Mouse (Mus musculus): ENCODE results near the gene Acsm3. TPM values are rescaled to one million over a fixed set of nuclear protein-coding genes. Genes with fewer than 3 reads are reported as not detected.
"Not testable (repeated sequence)": the region's sequence is repeated elsewhere in the genome, so short reads cannot be mapped to it uniquely, and the experiment has no call there.

Gene Acsm3
- polyA plus RNA-seq (2015; fragmentation: Nextera tagmentation; extraction: Ambion mirVana) = 0.13 and 0.34 TPM in 2 replicates

DNA sequence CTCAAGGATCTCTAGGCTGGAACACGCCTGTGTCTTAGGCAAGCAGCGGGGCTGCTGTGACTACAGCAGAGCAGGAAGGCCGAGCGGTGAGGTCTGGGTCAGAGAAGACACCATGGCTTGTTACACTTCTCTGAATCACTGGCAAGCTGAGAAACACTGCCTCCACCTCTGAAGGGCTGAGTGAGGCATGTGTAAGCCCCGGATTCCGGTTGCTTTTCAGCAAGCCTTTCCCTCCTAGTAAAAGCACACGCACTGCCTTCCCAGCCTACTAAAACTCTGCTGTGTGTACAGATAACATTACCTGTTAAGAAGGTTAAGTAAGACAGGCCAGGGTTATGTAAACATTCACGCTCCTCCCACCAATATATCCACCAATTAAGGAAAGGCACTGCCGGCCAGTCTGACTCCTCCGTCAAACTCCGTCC is at the start of gene Acsm3:
Acsm3 (plus strand) TSS at position 397 of the 425 bp plus-strand sequence.
- 61% methylated on average over 11 of the region's 11 CpGs for WGBS

DNA sequence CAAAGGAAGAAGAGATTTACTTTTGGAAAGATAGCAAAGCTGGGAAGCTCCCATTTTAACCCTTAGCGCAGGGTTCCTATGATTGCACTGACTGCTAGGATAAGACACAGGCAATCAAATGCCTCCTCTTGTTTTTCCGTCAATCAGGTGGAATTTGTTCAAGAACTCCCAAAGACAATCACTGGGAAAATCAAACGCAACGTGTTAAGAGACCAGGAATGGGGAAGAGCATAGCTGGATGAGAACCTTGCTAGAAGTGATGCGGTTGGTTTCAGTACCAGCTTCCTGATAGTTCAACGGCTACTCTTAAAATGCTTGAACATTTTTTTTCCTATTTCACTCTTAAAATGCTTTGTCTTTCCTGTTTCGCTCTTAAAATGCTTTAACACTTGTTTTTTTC is 46.6 kb upstream of the Acsm3 start:
- H3K27ac ChIP-seq = no peak overlapping the region
- peaks cover 39% of the 10 kb centered on the region for H3K36me3 ChIP-seq
- no peaks in the 10 kb centered on the region for H3K9me3 ChIP-seq (replicated peaks)
- H3K27me3 ChIP-seq = no peaks in the 10 kb centered on the region
- no peak for ATAC-seq (replicated peaks; ENCODE audit: insufficient number of reproducible peaks, insufficient read depth, low FRiP score, low read depth)
- H3K4me2 ChIP-seq = no peak overlapping the region
- H3K4me1 ChIP-seq (replicated peaks) = no peaks in the 10 kb centered on the region
- 87% methylated on average over 7 of the region's 7 CpGs for whole genome bisulfite sequencing
- no peak overlapping the region for H3K9ac ChIP-seq
- H3K4me3 ChIP-seq = no peak overlapping the region

More for the DNA sequence above, at the start of gene Acsm3:
- no peaks in the 10 kb centered on the region for H3K36me3 ChIP-seq
- H3K4me2 ChIP-seq = no peak within 1 kb of the TSS
- H3K4me3 ChIP-seq = no peak within 1 kb of the TSS
- no peaks in the 10 kb centered on the region for H3K9me3 ChIP-seq (replicated peaks)
- no peaks in the 10 kb centered on the region for H3K27me3 ChIP-seq
- no peak for ATAC-seq (replicated peaks; ENCODE audit: insufficient number of reproducible peaks, insufficient read depth, low FRiP score, low read depth)
- no peaks in the 10 kb centered on the region for H3K4me1 ChIP-seq (replicated peaks)
- no peak within 1 kb of the TSS for H3K27ac ChIP-seq
- H3K9ac ChIP-seq = no peak within 1 kb of the TSS

DNA sequence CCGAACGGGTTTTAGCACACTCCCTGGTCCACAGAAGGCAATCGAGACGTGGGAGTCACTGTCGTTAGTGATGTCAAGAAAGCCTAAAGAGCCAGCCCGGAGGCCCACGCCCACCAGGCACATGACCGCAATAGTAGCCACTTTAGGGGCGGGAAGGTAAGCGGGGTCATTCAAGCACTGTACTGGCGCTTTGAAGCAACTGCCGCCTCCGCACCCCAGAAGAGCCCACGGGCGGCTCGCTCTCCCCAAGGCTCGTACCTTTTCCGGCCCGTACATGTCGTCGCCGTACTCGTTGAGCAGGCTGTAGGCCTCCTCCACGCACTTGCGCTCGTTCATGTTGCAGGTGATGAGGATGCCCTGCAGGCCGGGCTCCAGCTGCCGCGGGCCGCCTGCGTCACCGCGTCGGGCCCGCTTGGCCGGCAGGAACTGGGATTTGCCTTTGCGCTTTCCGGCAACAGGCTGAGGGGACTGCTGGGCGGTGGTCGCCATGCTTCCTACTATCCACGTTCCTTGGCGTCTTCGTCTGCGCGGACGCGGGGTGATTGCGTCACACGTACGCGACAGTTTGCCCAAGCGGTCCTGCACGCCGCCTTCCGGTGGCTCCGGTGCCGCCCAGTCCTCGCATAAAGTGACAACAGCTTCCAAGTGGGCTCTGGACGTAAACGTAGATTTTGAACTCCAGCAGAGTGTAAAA is 40.3 kb upstream of the Acsm3 start, which contains the start of gene Thumpd1:
Thumpd1 (minus strand) TSS at position 546 of the 694 bp plus-strand sequence.
- Histone ChIP-seq H3K27ac (peak within 1 kb of the TSS; percentile 68), H3K36me3 (peaks cover 35% of the 10 kb centered on the region), H3K9ac (peak within 1 kb of the TSS; percentile 86), H3K4me2 (peak within 1 kb of the TSS; percentile 78), H3K4me3 (peak within 1 kb of the TSS; percentile 96), H3K27me3 (0 out of 2 replicates have a peak, but pooled peaks cover 4% of the 10 kb centered on the region), H3K9me3 (replicated peaks) (no peaks in the 10 kb centered on the region), H3K4me1 (replicated peaks) (peaks cover 10% of the 10 kb centered on the region)
- under 1% methylated on average over 60 of the region's 60 CpGs for WGBS
- ATAC-seq (replicated peaks; ENCODE audit: insufficient number of reproducible peaks, insufficient read depth, low FRiP score, low read depth) = peak; percentile 91

DNA sequence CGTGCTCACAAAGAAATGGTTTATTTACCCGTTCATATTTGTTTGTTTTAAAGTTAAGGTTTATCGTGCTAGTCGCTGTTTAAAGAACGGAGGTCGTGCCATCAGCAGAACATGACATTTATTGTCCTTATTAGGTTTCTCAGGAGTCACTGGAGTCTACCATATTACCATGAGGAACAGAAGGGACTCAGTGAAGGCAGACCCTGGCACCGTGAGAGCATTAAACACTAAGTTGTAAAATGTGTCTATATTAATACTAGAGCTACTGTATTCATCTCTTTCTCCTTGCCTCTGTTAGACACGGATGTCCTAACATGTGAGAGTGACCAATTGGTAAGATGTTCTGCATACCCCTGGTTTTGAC is 39.8 kb upstream of the Acsm3 start:
- WGBS = 15% methylated on average over 8 of the region's 8 CpGs
- Histone ChIP-seq H3K4me2 (peak overlapping the region; percentile 78), H3K27ac (0 out of 2 replicates have a peak overlapping the region, but pooled peaks have one; percentile 17), H3K36me3 (peaks cover 30% of the 10 kb centered on the region), H3K9me3 (replicated peaks) (no peaks in the 10 kb centered on the region), H3K27me3 (0 out of 2 replicates have a peak, but pooled peaks cover 4% of the 10 kb centered on the region), H3K4me1 (replicated peaks) (peaks cover 10% of the 10 kb centered on the region), H3K9ac (peak overlapping the region; percentile 86), H3K4me3 (peak overlapping the region; percentile 96)
- 0 out of 2 replicates have a peak, but pooled peaks have one; percentile 36 for ATAC-seq (replicated peaks; ENCODE audit: insufficient number of reproducible peaks, insufficient read depth, low FRiP score, low read depth)

DNA sequence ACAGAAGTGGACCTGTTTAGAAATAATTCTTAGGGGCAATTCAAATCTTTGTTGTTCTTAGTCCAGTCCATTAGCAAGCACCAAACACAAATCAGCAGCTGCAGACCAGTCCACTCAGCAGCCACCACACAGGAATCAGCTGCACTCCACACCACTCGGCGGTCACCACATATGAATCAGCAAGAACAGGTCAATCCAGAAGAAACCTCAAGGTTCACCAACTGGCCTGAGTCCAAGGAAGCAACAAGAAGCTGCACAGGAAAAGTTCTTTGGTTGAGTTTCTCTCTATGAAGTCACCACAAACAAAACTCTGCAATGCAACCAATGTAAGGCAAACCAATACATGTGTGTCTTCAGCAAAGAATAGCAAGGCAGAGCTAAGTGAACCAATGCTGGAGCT is 33.1 kb upstream of the Acsm3 start:
- H3K4me2 ChIP-seq = no peak overlapping the region
- ATAC-seq (replicated peaks; ENCODE audit: insufficient number of reproducible peaks, insufficient read depth, low FRiP score, low read depth) = no peak
- peaks cover 4% of the 10 kb centered on the region; the same call in 1 of the 2 replicates for H3K27me3 ChIP-seq
- H3K4me1 ChIP-seq (replicated peaks) = no peaks in the 10 kb centered on the region
- no peaks in the 10 kb centered on the region for H3K9me3 ChIP-seq (replicated peaks)
- no peak overlapping the region for H3K27ac ChIP-seq
- no peaks in the 10 kb centered on the region for H3K36me3 ChIP-seq
- no peak overlapping the region for H3K4me3 ChIP-seq
- WGBS = 90% methylated on average over 2 of the region's 2 CpGs
- no peak overlapping the region for H3K9ac ChIP-seq

DNA sequence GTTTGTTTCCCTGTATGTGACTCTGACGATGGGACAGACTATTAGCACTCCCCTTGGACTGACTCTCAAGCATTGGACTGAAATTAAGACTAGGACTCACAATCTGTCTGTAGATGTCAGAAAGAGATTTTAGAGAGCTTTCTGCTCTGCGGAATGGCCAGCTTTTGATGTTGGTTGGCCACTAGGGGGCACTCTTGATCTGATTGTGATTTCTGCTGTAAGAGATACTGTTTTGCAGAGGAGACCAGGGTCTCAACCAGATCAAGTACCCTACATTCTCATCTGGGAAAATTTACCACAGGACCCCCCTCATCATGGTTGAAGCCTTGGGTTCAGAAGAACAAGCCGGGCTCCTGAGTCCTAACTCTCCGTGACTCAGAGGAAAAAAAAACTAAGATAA is 29.5 kb upstream of the Acsm3 start:
- not testable (repeated sequence) for ATAC-seq (replicated peaks; ENCODE audit: insufficient number of reproducible peaks, insufficient read depth, low FRiP score, low read depth); H3K4me1 ChIP-seq (replicated peaks); H3K27me3 ChIP-seq; H3K4me2 ChIP-seq; H3K36me3 ChIP-seq; H3K9me3 ChIP-seq (replicated peaks); H3K9ac ChIP-seq; H3K27ac ChIP-seq; H3K4me3 ChIP-seq
- WGBS = 84% methylated on average over 4 of the region's 4 CpGs

DNA sequence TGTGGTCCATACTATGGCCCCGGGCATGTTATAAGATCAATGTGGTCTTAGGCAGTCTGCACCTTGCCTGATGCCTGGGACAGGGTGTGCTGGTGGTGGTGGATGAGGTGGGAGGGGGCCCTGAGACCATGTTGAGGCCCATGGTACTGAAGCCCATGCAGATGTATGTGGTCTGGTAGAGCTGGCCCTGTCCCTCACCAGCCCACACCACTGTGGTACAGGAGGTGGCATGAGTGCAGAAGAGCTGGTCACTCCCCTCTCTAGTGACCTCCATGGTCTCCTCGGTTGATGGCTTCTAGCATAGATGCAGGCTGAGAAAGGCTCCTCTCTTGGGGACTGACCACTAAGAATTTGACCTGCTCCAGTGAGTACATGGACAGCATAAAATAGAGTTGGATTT is 21.8 kb upstream of the Acsm3 start:
- no peak overlapping the region for H3K9ac ChIP-seq
- no peak overlapping the region for H3K4me3 ChIP-seq
- no peaks in the 10 kb centered on the region for H3K4me1 ChIP-seq (replicated peaks)
- H3K27me3 ChIP-seq = peaks cover 4% of the 10 kb centered on the region
- no peak overlapping the region for H3K27ac ChIP-seq
- H3K9me3 ChIP-seq (replicated peaks) = no peaks in the 10 kb centered on the region
- no peaks in the 10 kb centered on the region for H3K36me3 ChIP-seq
- ATAC-seq (replicated peaks; ENCODE audit: insufficient number of reproducible peaks, insufficient read depth, low FRiP score, low read depth) = no peak
- H3K4me2 ChIP-seq = no peak overlapping the region
- 62% methylated on average over 2 of the region's 2 CpGs for WGBS

DNA sequence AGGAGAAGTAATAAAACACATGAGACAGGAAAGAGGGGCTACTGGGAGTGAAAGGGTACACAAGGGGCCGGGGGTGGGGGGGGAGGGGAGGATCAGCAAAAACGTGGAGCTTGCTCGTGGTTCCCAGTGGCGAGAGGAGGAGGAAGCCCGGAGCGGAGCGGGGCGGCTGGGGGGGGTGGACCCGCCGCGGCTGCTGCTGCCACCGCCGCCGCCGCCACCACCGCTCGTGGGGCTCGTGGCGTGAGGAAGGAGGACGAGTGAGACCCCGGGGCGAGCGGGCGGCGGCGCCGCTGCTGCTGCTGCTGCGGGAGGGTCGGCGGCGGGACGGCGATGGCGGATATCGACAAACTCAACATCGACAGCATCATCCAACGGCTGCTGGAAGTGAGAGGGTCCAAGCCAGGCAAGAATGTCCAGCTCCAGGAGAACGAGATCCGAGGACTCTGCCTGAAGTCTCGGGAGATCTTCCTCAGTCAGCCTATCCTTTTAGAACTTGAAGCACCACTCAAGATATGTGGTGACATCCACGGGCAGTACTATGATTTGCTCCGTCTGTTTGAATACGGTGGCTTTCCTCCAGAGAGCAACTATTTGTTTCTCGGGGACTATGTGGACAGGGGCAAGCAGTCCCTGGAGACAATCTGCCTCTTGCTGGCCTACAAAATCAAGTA is 20.8 kb upstream of the Acsm3 start:
- H3K4me3 ChIP-seq = peak overlapping the region; percentile 43
- H3K9me3 ChIP-seq (replicated peaks); H3K4me1 ChIP-seq (replicated peaks); H3K36me3 ChIP-seq; H3K9ac ChIP-seq; ATAC-seq (replicated peaks; ENCODE audit: insufficient number of reproducible peaks, insufficient read depth, low FRiP score, low read depth); H3K27me3 ChIP-seq; H3K27ac ChIP-seq: not testable (repeated sequence)
- peak overlapping the region; percentile 65 for H3K4me2 ChIP-seq
- 3% methylated on average over 19 of the region's 44 CpGs for whole genome bisulfite sequencing

DNA sequence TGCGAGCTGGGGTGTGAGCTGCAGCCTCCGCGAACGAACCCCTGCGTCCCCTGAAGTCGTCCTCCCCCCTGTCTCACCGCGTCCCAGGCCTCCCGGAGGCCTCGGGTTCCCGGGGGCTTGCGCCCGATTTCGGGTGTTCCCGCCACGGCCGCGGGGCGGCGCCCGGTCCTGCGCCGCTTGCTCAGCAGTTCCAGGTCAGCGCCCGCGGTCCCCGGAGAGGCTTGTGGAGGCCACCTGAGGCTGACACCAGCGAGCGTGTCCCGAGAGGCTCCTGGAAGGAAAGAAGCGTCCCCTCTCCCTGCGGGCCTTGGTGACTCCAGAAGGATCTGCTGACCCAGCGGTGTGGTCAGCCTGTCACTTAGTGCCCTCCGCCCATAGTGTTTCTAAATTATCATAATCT is 16.4 kb upstream of the Acsm3 start:
- no peaks in the 10 kb centered on the region for H3K36me3 ChIP-seq
- no peak overlapping the region for H3K9ac ChIP-seq
- no peak for ATAC-seq (replicated peaks; ENCODE audit: insufficient number of reproducible peaks, insufficient read depth, low FRiP score, low read depth)
- peak overlapping the region; percentile 53 for H3K4me2 ChIP-seq
- H3K27ac ChIP-seq = no peak overlapping the region
- 9% methylated on average over 34 of the region's 34 CpGs for WGBS
- H3K27me3 ChIP-seq = peaks cover 4% of the 10 kb centered on the region
- no peaks in the 10 kb centered on the region for H3K9me3 ChIP-seq (replicated peaks)
- H3K4me1 ChIP-seq (replicated peaks) = peaks cover 6% of the 10 kb centered on the region
- H3K4me3 ChIP-seq = peak overlapping the region; percentile 20

DNA sequence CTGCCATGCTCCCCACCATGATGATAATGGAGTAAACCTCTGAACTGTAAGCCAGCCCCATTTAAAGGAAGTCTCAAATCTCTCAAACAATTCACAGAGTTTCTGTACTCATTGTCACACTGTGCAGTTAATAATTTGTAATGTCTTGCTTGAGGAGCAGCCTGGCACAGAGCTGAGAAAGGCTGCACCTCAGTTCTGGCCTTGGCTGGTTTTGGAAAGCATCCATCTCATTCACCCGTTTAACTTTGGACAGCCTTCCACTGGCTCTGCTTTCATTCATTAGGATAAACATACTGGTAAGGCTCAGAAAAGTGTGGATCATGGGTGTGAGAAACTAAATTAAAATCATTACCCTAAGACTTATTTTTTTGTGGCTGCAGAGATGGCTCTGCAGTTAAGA is 14.9 kb upstream of the Acsm3 start:
- no peak for ATAC-seq (replicated peaks; ENCODE audit: insufficient number of reproducible peaks, insufficient read depth, low FRiP score, low read depth)

DNA sequence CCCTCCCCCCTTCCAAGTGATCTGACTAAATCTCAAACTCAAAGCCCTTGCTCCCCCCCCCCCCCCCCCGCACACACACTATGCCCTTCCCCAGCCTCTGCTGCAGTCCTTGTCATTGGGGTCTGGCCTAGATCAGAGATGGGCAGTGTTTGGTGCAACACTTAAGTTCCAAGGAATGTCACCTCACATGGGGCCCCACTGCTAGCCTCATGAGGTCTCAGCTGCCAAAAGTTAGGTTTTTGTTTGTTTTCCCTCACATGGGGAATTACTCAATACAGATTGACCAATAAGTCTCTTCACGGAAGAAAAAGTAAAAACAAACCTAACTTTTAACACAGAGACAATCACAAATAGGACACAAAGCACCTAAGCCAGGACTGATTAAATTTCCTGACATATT is 12.0 kb upstream of the Acsm3 start:
- no peak overlapping the region for H3K27ac ChIP-seq
- no peaks in the 10 kb centered on the region; the same call in 1 of the 2 replicates for H3K27me3 ChIP-seq
- no peak for ATAC-seq (replicated peaks; ENCODE audit: insufficient number of reproducible peaks, insufficient read depth, low FRiP score, low read depth)
- no peak overlapping the region for H3K4me2 ChIP-seq
- no peaks in the 10 kb centered on the region for H3K36me3 ChIP-seq
- H3K9ac ChIP-seq = no peak overlapping the region
- no peaks in the 10 kb centered on the region for H3K9me3 ChIP-seq (replicated peaks)
- 73% methylated on average over 1 of the region's 2 CpGs for WGBS
- no peak overlapping the region for H3K4me3 ChIP-seq
- peaks cover 6% of the 10 kb centered on the region for H3K4me1 ChIP-seq (replicated peaks)

More for the DNA sequence above, 14.9 kb upstream of the Acsm3 start:
- Histone ChIP-seq H3K27ac (no peak overlapping the region), H3K4me1 (replicated peaks) (peaks cover 6% of the 10 kb centered on the region), H3K4me3 (no peak overlapping the region), H3K9ac (no peak overlapping the region), H3K4me2 (no peak overlapping the region), H3K36me3 (no peaks in the 10 kb centered on the region), H3K27me3 (peaks cover 4% of the 10 kb centered on the region), H3K9me3 (replicated peaks) (no peaks in the 10 kb centered on the region)
- 70% methylated on average over 1 of the region's 1 CpGs for WGBS
